Mouse (Mus musculus): ENCODE results near the gene Vmn1r78. TPM values are rescaled to one million over a fixed set of nuclear protein-coding genes. Genes with fewer than 3 reads are reported as not detected.
"Not testable (repeated sequence)": the region's sequence is repeated elsewhere in the genome, so short reads cannot be mapped to it uniquely, and the experiment has no call there.

Gene Vmn1r78
- total RNA-seq (2021): not detected
- long read RNA-seq, experiment 1: 0 reads
- long read RNA-seq, experiment 2: 0 reads

- intact Hi-C loops (cut with DNase I): no loop called here
- DNase-seq (ENCODE audit: low spot score in 2 of 2): no peak
Observed at GRCm38 (mm10) chr7:12149957-12150356, at the start of gene Vmn1r78. Vmn1r78 (plus strand) TSS chr7:12150257.

- DNase-seq (ENCODE audit: low spot score in 2 of 2); intact Hi-C loops (cut with DNase I): not testable (repeated sequence)
Observed at GRCm38 (mm10) chr7:12156463-12156862, 6.4 kb downstream of the Vmn1r78 start.

- intact Hi-C loops (cut with DNase I); DNase-seq (ENCODE audit: low spot score in 2 of 2): not testable (repeated sequence)
Observed at GRCm38 (mm10) chr7:12170979-12171378, 20.9 kb downstream of the Vmn1r78 start, which contains the start of gene Vmn1r79. Vmn1r79 (plus strand) TSS chr7:12171279.

- intact Hi-C loops (cut with DNase I); DNase-seq (ENCODE audit: low spot score in 2 of 2): not testable (repeated sequence)
Observed at GRCm38 (mm10) chr7:12172926-12173325, 22.9 kb downstream of the Vmn1r78 start.

GRCm38 (mm10) chr7:12188986-12189385 lies 38.9 kb downstream of the Vmn1r78 start, which contains the start of gene Vmn1r80:
Vmn1r80 (plus strand) TSS chr7:12189286.
- intact Hi-C loops (cut with DNase I): no loop called here
- no peak for DNase-seq (ENCODE audit: low spot score in 2 of 2)

GRCm38 (mm10) chr7:12204141-12204540 lies 54.1 kb downstream of the Vmn1r78 start:
- DNase-seq (ENCODE audit: low spot score in 2 of 2): no peak
- intact Hi-C loops (cut with DNase I): no loop called here

Other genes with a start within 250 kb of the Vmn1r78 start
- not detected for gene Vmn1r76, start 212.0 kb upstream of the Vmn1r78 start, total RNA-seq (2021)
- gene Vmn1r77, start 113.5 kb upstream of the Vmn1r78 start, total RNA-seq (2021): not detected
- gene Vmn1r79, start 21.0 kb downstream of the Vmn1r78 start, total RNA-seq (2021): not detected
- not detected for gene Vmn1r80, start 39.0 kb downstream of the Vmn1r78 start, total RNA-seq (2021)
- gene Vmn1r81, start 118.0 kb downstream of the Vmn1r78 start, total RNA-seq (2021): not detected
- not detected for gene Vmn1r82, start 150.2 kb downstream of the Vmn1r78 start, total RNA-seq (2021)
- under 1 TPM in 1 of 2 experiments, not detected in 1; 0.11 TPM for gene Vmn1r83, start 179.2 kb downstream of the Vmn1r78 start, total RNA-seq (2021)
- gene Vmn1r84, start 219.0 kb downstream of the Vmn1r78 start, total RNA-seq (2021): not detected

Data from left cerebral cortex, postnatal 14 days (tissue).